Mouse (Mus musculus) MEL (cell line): ENCODE results near the gene Nexn. TPM values are rescaled to one million over a fixed set of nuclear protein-coding genes. Genes with fewer than 3 reads are reported as not detected.

Experiments used
- DNase-seq: peaks from one replicate; pipeline ENCODE4 v3.0.0; 2011; ENCODE audit warnings: low read depth, low spot score
- H3K27ac ChIP-seq: 2 replicates; pipeline ENCODE4 v1.5.1; 2012; ENCODE audit warnings: low read depth, mild to moderate bottlenecking, control low read depth, low read length, moderate library complexity; ENCODE audit not compliant: control insufficient read depth
- H3K27me3 ChIP-seq, 2 experiments: fragments of 150-350 bp in 1 of 2; sonication (generic) in 1 of 2; 2 replicates each; pipeline ENCODE4 v1.6.1; 2012; ENCODE audit warnings: low read length in 2 of 2, mild to moderate bottlenecking in 2 of 2, improper control_type of control experiment in 1 of 2, moderate library complexity in 1 of 2; ENCODE audit not compliant: insufficient read depth in 2 of 2, control insufficient read depth in 1 of 2
- H3K36me3 ChIP-seq, 2 experiments: 2 replicates each; pipeline ENCODE4 v1.6.1; 2012 to 2014; ENCODE audit warnings: low read length in 2 of 2, improper control_type of control experiment in 1 of 2, inconsistent platforms in 1 of 2, mild to moderate bottlenecking in 1 of 2; ENCODE audit not compliant: insufficient read depth in 2 of 2, control insufficient read depth in 1 of 2
- H3K4me1 ChIP-seq, 2 experiments: fragments of 150-350 bp in 1 of 2; sonication (generic) in 1 of 2; 2 replicates each; pipeline ENCODE4 v1.6.1; 2012; ENCODE audit warnings: low read length in 2 of 2, improper control_type of control experiment in 1 of 2, mild to moderate bottlenecking in 1 of 2; ENCODE audit not compliant: insufficient read depth in 2 of 2, control insufficient read depth in 1 of 2
- H3K4me3 ChIP-seq, 2 experiments: fragments of 150-350 bp in 1 of 2; sonication (generic) in 1 of 2; 2 replicates each; pipeline ENCODE4 v1.5.1; 2012; ENCODE audit warnings: low read depth in 2 of 2, low read length in 2 of 2, mild to moderate bottlenecking in 2 of 2, moderate library complexity in 2 of 2, control low read depth in 1 of 2, improper control_type of control experiment in 1 of 2; ENCODE audit not compliant: control insufficient read depth in 1 of 2, insufficient read depth in 1 of 2
- H3K79me2 ChIP-seq: 2 replicates; pipeline ENCODE4 v1.6.1; 2012; ENCODE audit warnings: mild to moderate bottlenecking, low read length, moderate library complexity; ENCODE audit not compliant: control insufficient read depth, poor library complexity, insufficient read depth
- H3K9ac ChIP-seq: 2 replicates; pipeline ENCODE4 v1.6.1; 2012; ENCODE audit warnings: low read depth, mild to moderate bottlenecking, control low read depth, low read length, moderate library complexity; ENCODE audit not compliant: control insufficient read depth, poor library complexity, severe bottlenecking
- H3K9me3 ChIP-seq: fragments of 150-350 bp; sonication (generic); replicated peaks from 2 replicates; pipeline ENCODE4 v1.6.1; 2012; ENCODE audit warnings: mild to moderate bottlenecking, low read length, improper control_type of control experiment, moderate library complexity; ENCODE audit not compliant: insufficient read depth
- CHD2 ChIP-seq: IDR thresholded peaks from 2 replicates; pipeline ENCODE4 v1.6.1; 2011; ENCODE audit warnings: low read length, improper control_type of control experiment
- CTCF ChIP-seq, 3 experiments: IDR thresholded peaks in 2 of 3; conservative IDR thresholded peaks in 1 of 3; 2 replicates each; pipeline ENCODE4 v1.5.1; 2011 to 2012; ENCODE audit warnings: low read length in 3 of 3, low read depth in 2 of 3, mild to moderate bottlenecking in 2 of 3, improper control_type of control experiment in 1 of 3, inconsistent platforms in 1 of 3, mixed read lengths in 1 of 3, moderate library complexity in 1 of 3; ENCODE audit not compliant: control insufficient read depth in 1 of 3, insufficient read depth in 1 of 3, poor library complexity in 1 of 3, severe bottlenecking in 1 of 3
- E2F4 ChIP-seq: IDR thresholded peaks from 2 replicates; pipeline ENCODE4 v1.6.1; 2011; ENCODE audit warnings: low read depth, low read length, improper control_type of control experiment, borderline replicate concordance
- EP300 ChIP-seq, 2 experiments: IDR thresholded peaks; 2 replicates each; pipeline ENCODE4 v1.6.1; 2011; ENCODE audit warnings: improper control_type of control experiment in 2 of 2, low read length in 2 of 2, low read depth in 1 of 2, mild to moderate bottlenecking in 1 of 2
- GABPA ChIP-seq: IDR thresholded peaks from 2 replicates; pipeline ENCODE4 v1.6.1; 2012; ENCODE audit warnings: low read depth, mild to moderate bottlenecking, inconsistent platforms, low read length, improper control_type of control experiment, moderate library complexity
- GATA1 ChIP-seq: IDR thresholded peaks from 2 replicates; pipeline ENCODE4 v1.6.1; 2011; ENCODE audit warnings: low read depth, low read length, improper control_type of control experiment
- JUND ChIP-seq: IDR thresholded peaks from 2 replicates; pipeline ENCODE4 v1.6.1; 2011; ENCODE audit warnings: low read depth, mild to moderate bottlenecking, improper control_type of control experiment, low read length
- KAT2A ChIP-seq: conservative IDR thresholded peaks from 2 replicates; pipeline ENCODE4 v1.6.1; 2012; ENCODE audit warnings: low read depth, low read length, improper control_type of control experiment, inconsistent platforms
- MAX ChIP-seq: IDR thresholded peaks from 2 replicates; pipeline ENCODE4 v1.6.1; 2011; ENCODE audit warnings: low read length, improper control_type of control experiment
- MXI1 ChIP-seq: IDR thresholded peaks from 2 replicates; pipeline ENCODE4 v1.6.1; 2011; ENCODE audit warnings: mild to moderate bottlenecking, low read depth, low read length, improper control_type of control experiment
- MYC ChIP-seq: IDR thresholded peaks from 2 replicates; pipeline ENCODE4 v1.6.1; 2011; ENCODE audit warnings: low read depth, mild to moderate bottlenecking, low read length, improper control_type of control experiment, moderate library complexity
- NELFE ChIP-seq: IDR thresholded peaks from 2 replicates; pipeline ENCODE4 v1.6.1; 2011; ENCODE audit warnings: low read depth, low read length, improper control_type of control experiment
- POLR2AphosphoS5 ChIP-seq: IDR thresholded peaks from 2 replicates; pipeline ENCODE4 v1.6.1; 2012; ENCODE audit warnings: low read depth, borderline replicate concordance, mild to moderate bottlenecking, inconsistent platforms, low read length, moderate library complexity, mixed read lengths
- RAD21 ChIP-seq: IDR thresholded peaks from 2 replicates; pipeline ENCODE4 v1.6.1; 2011; ENCODE audit warnings: mild to moderate bottlenecking, low read depth, low read length, improper control_type of control experiment
- SIN3A ChIP-seq: IDR thresholded peaks from 2 replicates; pipeline ENCODE4 v1.6.1; 2012; ENCODE audit warnings: low read length, improper control_type of control experiment, inconsistent platforms
- SMC3 ChIP-seq: IDR thresholded peaks from 2 replicates; pipeline ENCODE4 v1.6.1; 2011; ENCODE audit warnings: low read depth, low read length, improper control_type of control experiment
- TAL1 ChIP-seq: IDR thresholded peaks from 2 replicates; pipeline ENCODE4 v1.6.1; 2012; ENCODE audit warnings: mild to moderate bottlenecking, inconsistent platforms, low read length, moderate library complexity, mixed read lengths
- USF1 ChIP-seq: IDR thresholded peaks from 2 replicates; pipeline ENCODE4 v1.6.1; 2014; ENCODE audit warnings: low read depth, mild to moderate bottlenecking, inconsistent platforms, low read length, improper control_type of control experiment, moderate library complexity
- ZNF384 ChIP-seq: IDR thresholded peaks from 2 replicates; pipeline ENCODE4 v1.6.1; 2012; ENCODE audit warnings: low read depth, mild to moderate bottlenecking, inconsistent platforms, low read length, improper control_type of control experiment
- polyA plus RNA-seq, 2 experiments: library from polyadenylated mRNA; stranded (reverse) in 1 of 2; unstranded in 1 of 2; fragments of >175 nt in 1 of 2; fragments of >200 nt in 1 of 2; gene quantifications; 2 replicates each; pipeline versions ENCODE4 v1.2.1 to v1.2.4; 2012; ENCODE audit warnings: low replicate concordance in 2 of 2, low read depth in 1 of 2; ENCODE audit not compliant: insufficient read length in 2 of 2, insufficient read depth in 1 of 2, missing spikeins in 1 of 2
- total RNA-seq: library from RNA; depleted of rRNA; stranded (reverse); fragments of 300-350 nt; gene quantifications from 2 replicates; pipeline ENCODE4 v1.2.3, GENCODE M21; 2012

The Nexn gene
- total and polyA plus RNA-seq, 3 experiments: 0.19 to 0.96 TPM; not detected in 1

DNA sequence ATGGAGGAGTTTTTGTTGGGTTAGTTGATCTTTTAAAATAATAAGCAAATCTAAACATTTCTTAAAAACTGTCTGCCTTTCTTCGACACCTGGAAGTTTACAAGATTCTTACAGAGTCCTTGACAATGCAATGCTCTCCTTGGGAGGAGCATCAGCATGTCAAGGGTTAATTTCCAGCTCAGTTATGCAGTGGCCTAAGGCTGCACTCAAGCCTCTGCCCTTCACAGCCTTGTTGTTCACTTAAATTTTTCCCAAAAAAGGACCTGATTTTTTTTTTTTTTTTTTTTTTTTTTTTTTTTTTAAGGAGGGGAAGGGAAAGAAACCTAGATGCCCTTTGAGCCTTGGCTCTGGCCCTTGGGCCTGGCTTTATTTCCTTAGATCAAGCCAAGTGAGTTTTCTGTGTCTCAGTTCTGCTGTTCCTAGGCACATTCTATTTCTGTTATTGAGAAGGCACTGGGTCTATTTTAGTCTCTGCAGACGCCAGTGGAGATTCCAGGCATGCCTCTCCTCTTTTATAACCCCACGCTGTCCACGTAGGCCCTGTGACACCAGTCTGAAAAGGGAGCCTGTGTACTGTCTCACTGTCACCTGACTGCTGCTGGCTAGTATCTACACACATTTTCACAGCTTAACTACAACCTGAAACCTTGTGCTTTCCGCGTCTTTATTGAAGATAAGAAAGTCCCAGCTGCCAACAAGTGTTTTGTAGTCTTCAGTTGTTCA is 38.1 kb upstream of the Nexn start:
- H3K27ac ChIP-seq: no peak overlapping the region

GRCm38 (mm10) chr3:152302991-152303390 is 36.8 kb upstream of the Nexn start:
- H3K4me1 ChIP-seq: no peaks in the 10 kb centered on the region
- no peak overlapping the region for H3K4me3 ChIP-seq
- H3K79me2 ChIP-seq: no peaks in the 10 kb centered on the region
- DNase-seq: no peak
- no peaks in the 10 kb centered on the region for H3K9me3 ChIP-seq
- no peaks in the 10 kb centered on the region; a peak in 1 of 4 replicates for H3K36me3 ChIP-seq
- TF ChIP-seq JUND (no peak), USF1 (no peak), NELFE (no peak), KAT2A (no peak), EP300 (IDR thresholded peaks at IDR 0.05; ENCODE audit: low read depth in 1 of 2, low read length in 2 of 2) (no peak), TAL1 (no peak), SIN3A (no peak), MXI1 (no peak), RAD21 (no peak), E2F4 (no peak), CTCF (IDR thresholded peaks at IDR 0.05 in 2 of 3, conservative IDR thresholded peaks at IDR 0.05 in 1 of 3; ENCODE audit: control insufficient read depth in 1 of 3, insufficient read depth in 1 of 3, low read depth in 2 of 3, low read length in 3 of 3, poor library complexity in 1 of 3, severe bottlenecking in 1 of 3) (no peak), POLR2AphosphoS5 (no peak), GATA1 (no peak), CHD2 (no peak), SMC3 (no peak), MAX (no peak), GABPA (no peak), MYC (no peak)
- H3K9ac ChIP-seq: no peak overlapping the region
- no peak overlapping the region for H3K27ac ChIP-seq
- H3K27me3 ChIP-seq: no peaks in the 10 kb centered on the region

More for the DNA sequence above, 38.1 kb upstream of the Nexn start:
- no peak overlapping the region for H3K9ac ChIP-seq
- no peaks in the 10 kb centered on the region for H3K9me3 ChIP-seq
- peaks cover 0 to 7% of the 10 kb centered on the region in 2 experiments; a peak in 3 of 4 replicates for H3K36me3 ChIP-seq
- H3K27me3 ChIP-seq: no peaks in the 10 kb centered on the region
- no peak for DNase-seq
- no peaks in the 10 kb centered on the region for H3K79me2 ChIP-seq
- peaks cover 7 to 9% of the 10 kb centered on the region in 2 experiments for H3K4me1 ChIP-seq
- TF ChIP-seq ZNF384: peak; percentile 69
- no peak for TF ChIP-seq GATA1
- TF ChIP-seq, all 39 proteins: peak for 1
- no peak overlapping the region for H3K4me3 ChIP-seq
